Mouse (Mus musculus): ENCODE data around the gene 1700001C02Rik.

The 1700001C02Rik gene

DNA sequence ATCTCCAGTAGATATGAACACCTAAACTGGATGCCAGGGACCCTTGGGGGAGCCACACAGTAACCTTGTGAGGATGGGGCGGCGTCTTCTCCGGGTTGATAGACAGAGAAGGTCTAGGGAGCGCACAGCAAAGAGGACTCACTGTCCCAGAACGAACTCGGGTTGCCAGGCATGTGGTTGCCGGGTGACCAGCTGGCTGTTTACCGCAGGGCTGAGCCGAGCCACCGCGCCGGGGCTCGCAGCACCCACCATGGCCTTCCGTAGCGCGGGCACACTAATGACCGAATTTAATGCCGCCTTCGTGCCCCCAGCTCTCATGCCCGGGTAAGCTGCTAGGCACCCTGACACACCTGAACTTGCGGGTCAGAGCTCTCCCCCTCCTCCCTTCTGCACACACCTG is at the start of gene 1700001C02Rik:
TSS of gene 1700001C02Rik (plus strand) at position 187 of the 400 bp plus-strand sequence.
- peak; percentile 47 for DNase-seq

DNA sequence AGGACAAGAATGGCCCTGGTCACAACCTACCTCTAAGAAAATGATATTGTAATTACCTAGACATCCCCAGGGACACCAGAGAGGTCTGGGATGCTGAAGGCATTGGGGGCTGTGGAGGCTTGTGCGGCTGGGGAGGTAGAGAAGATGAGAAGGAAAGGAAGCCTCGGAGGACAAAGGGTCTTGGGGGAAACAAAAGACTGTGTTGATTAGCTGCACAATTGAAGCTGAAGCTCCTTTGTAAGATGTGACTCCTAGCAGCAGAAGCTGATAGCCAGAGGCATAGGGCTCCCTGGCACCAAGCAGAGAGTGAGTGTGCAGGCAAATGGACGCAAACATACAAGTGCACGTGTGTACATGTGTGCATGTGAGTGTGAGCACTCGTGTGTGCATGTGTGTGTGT is 49.2 kb upstream of the 1700001C02Rik start:
- peak; percentile 30 for DNase-seq

DNA sequence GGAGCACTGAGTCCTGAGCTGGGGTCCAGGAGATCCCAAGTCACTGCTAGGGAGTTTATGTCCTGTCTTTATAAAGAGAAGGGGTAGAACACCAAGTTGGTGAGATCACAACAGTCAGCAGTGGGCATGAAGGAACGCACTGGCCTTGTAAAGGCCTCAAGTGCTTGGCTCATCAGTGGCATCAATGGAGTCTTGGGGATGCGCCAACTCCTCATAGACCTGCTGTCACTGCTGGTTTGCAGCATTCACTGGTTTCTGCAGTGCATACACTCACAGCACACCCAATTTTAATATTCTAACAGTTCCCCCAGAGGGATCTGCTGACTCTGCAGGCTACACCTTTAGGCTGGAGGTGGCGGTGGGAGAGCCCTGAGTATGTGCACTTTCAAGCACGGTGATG is 42.7 kb upstream of the 1700001C02Rik start:
- DNase-seq = no peak

DNA sequence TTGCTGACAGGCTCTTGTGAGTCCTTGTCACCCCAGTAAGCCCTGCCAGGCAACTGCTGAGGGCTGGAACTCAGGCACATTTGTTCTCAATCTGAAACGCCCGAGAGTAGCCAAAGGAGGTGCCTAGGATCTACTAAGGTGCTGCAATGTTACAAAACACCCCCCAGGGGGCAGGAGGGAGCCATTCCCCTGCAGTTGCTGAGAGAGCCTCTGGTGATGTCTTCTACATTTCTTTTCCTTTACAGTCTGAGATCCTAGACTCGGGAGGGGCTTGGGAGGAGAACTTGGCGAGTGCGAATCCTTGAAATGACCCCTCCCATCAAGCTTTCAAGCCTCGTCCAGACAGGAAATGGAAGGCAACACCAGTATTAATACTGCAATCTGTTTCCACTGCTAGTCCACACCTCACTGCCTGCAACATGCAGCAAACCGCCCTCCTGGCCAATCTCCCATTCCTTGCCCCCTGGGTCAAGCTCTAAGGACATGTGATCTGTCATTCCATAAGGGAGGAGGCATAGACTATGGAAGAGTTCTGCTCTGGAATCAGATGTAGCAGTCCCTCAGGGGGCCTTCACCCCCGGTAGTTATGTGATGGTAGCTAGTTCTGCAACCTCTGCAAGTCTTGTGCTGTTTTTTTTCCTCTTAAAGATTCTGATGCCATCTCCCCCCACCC is 42.1 kb upstream of the 1700001C02Rik start:
- DNase-seq = peak; percentile 64

DNA sequence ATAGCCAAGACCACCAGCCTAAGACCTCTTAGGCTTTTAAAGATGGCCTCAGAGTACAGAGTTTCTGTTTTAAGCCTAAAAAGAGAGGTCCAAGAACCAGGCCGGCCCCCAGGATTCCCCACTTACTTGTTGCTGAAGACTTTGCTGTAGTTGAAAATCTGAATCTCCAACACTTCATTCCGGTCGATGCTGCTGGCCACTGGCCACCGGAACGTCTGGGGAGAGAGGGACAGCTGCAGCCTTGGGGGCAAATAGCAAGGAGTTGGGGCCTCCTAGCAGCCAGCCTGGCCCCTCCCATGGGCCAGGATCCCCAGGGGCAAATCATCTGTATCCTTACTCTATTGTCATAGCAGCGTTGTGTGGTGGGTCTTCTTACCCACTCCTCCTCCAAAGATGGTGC is 38.4 kb upstream of the 1700001C02Rik start:
- no peak for DNase-seq

DNA sequence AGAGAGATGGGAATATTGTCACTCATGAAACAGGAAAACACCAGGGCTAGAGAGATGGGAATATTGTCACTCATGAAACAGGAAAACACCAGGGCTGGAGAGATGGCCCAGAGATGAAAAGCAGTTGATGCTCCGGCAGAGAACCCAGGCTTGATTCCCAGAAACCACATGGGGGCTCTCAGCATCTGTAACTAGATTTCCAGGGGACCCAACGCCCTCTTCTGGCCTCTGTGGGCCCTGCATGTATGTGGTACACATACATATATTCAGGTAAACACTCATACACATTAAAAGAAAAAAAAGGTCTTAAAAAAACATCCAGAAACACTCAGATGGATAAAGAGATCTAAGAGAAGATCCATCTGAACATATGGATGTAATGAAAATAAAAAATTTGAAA is 26.9 kb upstream of the 1700001C02Rik start:
- no peak for DNase-seq

DNA sequence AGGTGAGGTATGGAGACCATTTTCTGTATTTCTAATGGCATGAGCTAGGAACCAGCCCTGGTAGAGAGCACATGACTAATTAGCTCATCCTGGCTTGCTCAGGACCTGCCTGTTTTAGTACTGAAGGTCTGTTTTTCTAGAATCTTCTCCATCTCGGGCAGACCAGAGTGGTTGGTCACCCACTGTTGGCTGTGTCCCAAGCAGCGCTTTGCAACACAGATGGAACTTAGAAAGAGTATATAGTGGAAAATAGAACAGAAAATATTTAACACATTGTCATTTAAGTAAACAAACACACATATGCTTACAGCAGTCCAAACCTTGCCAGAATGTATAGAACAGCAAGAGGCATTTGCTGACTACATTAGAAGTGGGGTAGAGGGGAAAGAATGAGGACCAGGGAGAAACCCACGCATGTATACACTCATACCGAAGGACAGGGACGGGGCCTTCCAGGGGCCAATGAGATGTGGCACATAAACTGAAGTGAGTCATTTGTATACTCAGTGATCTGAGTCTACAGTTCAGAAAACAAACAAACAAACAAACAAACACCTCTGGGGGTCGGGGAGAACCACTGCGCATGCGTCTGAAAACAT is 25.4 kb upstream of the 1700001C02Rik start:
- no peak for DNase-seq

DNA sequence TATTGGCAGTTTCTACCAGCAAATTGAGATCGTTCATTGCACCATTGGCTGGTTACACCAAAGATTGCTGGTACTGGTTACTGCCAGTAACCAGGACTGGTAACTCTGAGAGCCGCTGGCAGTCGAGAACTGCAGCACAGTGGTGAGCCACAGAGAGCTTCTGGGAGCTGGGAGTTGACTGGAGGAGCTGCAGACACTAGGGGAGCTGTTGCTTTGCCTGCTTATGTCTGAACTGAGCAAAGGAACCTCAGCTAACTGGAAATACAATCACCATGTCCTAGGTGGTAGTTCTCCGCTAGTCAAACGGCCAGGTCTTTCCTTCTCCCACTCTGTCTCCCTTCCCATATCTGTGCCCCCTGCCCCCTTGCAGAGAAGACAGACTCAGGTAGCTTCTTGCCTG is 23.7 kb upstream of the 1700001C02Rik start:
- peak; percentile 15 for DNase-seq

DNA sequence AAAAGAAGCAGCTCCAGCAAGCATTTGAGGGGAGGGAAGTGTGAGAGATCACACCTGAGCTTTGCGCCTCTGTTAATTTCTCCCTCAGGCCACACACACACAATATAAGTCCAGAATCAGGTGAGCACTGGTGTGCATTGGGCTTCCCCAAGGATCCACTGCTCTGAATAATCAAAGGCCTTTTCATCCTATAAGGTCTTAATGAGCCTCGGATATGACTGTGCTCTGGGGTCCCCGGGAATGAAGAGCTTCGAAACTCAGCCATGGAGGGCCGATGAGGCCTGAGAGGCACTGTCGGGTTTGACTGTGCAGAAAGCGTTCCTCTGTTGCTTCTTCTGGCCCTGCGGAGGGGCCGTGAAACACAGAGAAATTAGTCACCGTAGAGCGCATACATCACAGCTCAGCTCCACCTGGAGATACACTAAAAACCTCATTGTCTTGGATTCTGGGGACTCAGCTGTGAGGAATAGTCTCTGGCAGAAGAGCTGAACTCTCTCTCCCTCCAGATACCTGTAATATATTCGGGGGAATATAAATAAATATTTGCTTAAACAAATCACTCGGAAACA is 21.4 kb upstream of the 1700001C02Rik start:
- no peak for DNase-seq

DNA sequence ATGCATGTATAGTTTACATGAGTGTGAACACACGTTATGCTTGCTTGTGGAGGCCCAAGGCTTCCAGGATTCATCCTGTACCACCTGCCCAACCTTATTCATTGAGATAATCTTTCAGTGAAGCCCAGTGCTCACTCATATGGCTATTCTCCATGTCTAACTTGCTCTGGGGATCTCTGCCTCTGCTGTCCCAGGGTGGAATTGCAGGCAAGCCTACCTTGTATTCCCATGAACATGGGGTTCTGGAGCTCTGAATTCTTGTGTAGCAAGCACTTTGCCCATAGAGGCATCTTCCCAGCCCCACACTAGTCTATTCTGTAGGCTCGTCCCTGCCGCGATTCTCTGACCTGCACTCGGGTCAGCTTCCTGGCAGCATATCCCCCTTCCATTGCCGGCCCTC is 9.8 kb upstream of the 1700001C02Rik start:
- DNase-seq = no peak

DNA sequence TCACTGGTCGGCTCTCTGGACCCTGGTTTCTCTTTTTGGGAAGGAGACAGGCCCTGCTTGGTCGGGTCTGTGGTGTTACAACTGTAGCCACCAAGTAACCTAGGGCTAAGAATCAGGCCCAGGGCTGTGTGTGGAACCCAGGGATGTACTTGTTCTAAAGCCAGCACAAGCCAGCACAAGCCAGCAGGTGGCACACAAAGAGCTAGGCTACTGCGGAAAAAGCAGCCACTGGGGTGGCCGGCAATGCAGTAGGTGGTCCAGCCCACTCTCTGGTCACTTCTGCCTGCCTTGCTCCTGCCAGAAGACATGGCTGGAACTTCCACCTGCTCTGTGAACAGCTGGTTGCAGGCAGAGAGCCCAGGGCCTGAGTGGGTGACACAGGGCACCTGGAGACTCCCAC is 5.7 kb upstream of the 1700001C02Rik start:
- DNase-seq = no peak

DNA sequence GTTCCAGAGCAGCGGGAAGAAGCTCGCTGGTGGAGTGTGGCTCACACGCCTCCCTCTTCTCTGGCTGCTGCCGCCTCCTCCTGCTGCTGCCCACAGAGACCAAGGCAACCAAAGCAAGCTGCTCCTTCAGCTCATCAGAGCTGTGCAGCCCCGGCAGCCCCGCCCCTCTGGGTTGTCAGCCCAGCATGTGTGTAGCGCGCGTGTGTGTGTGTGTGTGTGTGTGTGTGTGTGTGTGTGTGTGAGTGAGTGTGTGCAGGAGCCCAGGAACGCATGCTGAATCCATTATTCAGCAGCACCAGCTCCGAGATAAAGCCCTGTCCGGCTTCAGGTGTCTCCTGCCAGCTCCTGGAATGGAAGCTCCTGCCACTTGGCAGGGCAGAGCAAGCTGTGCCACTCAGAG is 4.0 kb upstream of the 1700001C02Rik start, which contains the start of gene Otof:
TSS of gene Otof (minus strand) at position 112 of the 400 bp plus-strand sequence.
- DNase-seq = peak; percentile 74

DNA sequence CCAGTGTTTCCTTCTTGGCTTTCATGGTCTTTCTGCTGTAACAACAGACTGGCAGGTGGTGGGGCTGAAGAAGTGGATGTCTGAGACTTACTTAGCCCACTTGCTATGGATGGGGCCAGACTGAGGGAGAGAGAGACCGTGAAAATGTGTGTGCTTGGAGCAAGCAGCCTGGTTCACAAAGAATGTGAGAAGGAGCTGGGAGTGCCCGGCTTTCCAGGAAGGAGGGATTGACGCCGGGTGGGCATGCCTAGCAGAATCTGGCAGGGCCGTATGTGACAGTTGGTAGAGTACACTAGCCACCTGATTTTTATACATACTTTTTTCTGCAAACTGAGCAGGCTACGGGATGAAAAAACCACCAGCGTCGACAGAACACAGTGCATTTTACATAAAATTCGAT is 468 bp downstream of the 1700001C02Rik start:
- DNase-seq = no peak

DNA sequence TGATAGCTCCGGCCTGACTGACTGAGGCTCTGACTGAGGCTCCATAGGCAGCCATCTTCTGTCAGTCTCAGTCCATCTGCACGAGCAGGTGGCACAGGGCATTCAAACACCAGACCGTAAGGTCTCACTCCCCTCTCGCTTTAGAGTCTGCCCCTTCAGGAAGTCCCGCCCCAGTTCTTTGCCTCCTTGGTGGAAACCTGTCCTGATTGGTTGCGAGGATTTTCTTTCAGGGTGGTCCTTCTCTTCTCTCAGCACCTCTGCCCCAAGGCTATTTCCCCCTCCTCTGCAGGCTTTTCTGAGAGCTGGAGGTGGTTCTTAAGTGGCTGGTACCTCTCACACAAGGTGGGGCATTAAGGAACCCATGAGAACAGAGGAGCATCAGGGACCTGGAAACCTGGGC is 4.6 kb downstream of the 1700001C02Rik start:
- DNase-seq = peak; percentile 22

DNA sequence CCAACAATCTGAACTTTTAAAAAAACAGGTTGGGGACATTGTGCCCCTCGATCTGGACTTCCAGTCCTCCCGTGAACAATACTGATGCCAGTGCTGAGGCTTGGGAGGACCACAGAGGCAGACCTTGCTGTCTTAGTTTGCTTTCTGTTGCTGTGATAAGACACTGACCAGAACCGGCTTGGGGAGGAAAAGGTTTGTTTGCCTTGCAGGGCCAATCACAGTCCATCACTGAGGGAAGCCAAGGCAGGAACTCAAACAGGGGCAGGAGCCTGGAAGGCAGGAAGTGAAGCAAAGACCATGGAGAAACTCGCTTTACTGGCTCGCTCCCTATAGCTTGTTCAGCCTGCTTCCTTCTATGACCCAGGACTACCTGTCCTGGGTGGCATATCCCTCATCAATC is 6.3 kb downstream of the 1700001C02Rik start:
- no peak for DNase-seq

DNA sequence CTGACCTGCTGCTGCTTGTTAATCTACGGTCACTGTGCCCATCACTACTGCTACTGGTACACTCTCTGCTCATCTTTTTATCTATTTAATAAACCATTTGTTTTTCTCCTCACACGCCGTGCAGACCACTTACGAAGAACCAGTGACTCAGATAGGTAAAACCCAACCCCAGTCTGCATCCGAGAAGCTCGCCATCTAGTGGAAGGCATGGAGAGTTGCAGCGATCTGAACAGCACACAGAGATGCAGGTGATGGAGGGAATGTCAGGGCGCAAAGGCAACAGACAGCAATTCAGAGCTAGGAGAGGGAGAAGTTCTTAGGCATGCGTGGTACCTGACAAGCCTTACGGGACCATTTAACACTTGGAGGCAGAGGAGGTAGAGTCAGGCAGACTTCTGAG is 10.7 kb downstream of the 1700001C02Rik start:
- DNase-seq = peak; percentile 62

DNA sequence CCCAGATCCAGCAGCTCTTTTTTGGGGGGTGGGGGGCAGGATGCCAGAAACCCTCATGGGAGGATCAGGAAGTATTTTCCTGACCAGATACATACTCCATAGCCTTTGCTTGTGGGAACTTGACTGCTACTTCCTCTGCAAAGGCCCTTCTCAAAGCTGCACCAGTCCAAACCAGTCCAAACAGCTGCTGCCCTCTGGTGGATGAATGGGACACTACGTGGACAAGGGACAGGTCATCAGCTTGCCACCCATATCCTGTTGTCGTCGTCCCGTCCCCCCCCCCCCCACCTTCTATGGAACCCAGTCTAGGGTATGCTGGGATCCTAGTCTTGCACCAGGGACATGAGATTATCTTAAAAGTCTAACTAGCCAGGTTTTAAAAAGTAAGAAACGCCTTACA is 16.5 kb downstream of the 1700001C02Rik start:
- DNase-seq = peak; percentile 85

DNA sequence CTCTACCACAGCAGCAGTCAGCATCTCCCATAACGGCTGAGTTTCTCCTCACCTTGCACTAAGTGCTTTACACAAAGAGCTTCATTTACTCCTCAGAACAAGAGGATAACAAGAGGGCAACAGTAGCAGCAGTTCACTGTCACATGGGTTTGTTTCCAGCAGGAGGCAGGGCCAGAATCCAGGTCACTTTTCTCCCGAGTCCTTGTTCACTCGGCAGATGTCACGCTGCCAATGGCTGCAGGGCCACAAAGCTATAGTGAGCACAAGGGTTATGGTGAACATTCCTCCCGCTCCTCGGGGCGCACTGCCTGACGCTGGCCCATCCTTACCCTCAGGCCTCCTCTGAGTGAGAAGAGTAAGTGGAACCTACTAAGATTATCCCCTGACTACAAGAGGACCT is 17.7 kb downstream of the 1700001C02Rik start:
- peak; percentile 46 for DNase-seq

DNA sequence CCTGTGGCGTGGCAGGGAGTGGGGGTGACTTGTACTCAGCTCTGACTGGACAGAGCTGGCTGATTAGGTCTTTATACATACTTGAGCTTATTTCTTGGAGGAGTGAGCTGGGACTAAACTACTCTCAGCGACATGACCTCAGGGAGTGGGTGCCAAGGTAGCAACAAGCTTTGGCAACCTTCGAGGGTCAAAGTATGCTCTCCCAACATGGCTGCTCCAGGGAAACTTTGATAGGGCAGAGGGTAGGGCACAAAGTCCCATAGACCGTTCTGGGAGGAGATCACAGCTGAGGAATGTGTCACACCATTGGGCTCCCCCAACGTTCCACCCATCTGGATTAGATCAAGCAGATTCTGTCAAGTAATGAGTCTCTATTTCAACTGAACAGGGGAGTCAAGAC is 18.7 kb downstream of the 1700001C02Rik start:
- no peak for DNase-seq

DNA sequence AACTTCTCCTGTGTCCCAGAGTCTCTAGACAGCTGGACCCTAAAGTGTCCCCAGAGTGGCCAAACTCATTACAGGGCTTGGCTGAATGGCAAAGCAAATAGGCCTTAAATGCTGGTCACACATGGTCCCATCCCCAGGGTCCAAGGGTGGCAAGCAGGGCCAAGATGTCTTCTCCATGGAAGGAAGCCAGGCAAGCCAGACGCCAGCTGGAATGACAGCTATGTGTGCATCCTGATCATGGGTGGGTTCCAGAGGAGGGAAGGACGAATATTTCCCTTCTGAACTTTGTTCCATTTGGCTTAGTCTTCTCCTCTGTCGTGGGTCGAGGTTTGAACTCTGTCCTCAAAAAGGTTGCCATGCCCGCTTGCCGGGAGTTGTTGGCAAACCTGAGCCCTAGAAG is 19.3 kb downstream of the 1700001C02Rik start:
- DNase-seq = no peak

DNA sequence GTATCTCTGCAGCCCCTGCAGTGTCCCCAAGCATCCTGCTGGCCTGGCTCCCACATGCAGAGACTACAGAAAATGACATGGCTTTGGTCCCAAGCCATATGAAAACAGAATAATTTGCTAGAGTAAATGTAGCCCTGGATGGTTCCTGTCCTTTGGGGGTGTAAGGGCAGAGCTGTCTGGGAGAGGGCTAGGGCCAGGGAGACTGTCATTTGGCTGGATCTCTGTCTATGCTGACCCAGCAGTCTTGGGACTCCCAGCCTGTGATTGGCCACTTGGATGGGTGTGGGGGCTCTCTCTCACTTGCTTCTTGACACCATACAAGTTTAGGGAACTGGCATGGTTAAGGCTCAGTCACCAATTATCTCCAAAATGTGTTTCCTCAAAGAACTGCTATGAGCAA is 24.4 kb downstream of the 1700001C02Rik start:
- DNase-seq = no peak

DNA sequence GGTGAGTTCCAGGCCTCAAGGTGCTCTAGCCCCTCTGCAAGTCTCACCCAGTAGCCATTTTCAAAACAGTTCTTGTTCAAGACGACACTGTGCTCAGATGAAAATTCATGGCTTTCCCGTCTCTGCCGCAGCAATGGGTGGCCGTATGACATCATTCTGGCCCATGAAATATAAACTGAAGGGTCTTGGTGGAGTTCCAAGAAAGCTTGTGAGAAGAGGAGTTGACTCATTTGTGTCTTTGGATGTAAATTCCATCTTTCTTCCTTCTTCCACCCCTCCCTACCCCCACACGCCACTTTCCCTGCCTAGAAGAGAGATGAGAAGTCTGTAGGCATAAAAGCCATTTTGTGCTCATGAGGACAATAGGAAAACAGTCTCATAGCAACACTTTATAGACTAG is 25.0 kb downstream of the 1700001C02Rik start:
- DNase-seq = no peak

DNA sequence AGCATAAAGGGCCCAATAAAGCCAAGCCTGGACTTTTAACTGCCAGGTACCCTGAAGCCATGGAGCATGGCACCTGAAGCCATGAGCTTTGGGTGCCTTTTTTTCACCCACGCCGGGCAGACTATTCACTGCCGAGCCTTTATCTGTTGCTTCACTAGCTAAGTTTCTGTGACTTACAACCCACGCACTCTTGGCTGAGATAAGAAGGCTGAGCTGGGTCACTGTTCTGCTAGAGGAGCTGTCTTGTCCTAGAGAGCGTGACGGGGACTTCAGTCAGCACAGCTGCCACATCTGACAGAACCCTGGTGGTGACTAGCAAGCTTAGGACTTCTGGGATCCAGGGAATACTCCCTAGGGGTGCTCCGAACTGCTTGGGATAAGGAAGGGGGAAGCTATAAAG is 27.9 kb downstream of the 1700001C02Rik start:
- no peak for DNase-seq

DNA sequence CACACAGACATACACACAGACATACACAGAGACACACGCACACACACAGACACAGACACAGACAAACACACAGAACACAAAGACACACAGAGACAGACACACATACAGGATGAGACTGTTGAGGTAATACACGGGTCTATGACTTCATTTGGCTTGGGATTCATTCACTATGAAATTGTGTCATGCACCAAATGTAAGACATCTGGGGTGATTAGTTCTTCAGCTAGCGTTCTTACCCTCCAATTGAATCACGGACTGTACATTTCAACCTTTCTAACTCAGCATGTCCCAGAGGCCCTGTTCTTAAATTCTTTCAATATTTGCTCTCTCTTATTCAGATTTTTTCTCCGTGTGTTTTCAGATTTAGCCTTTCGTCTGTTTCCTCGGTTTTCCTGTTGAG is 28.8 kb downstream of the 1700001C02Rik start:
- DNase-seq = no peak

DNA sequence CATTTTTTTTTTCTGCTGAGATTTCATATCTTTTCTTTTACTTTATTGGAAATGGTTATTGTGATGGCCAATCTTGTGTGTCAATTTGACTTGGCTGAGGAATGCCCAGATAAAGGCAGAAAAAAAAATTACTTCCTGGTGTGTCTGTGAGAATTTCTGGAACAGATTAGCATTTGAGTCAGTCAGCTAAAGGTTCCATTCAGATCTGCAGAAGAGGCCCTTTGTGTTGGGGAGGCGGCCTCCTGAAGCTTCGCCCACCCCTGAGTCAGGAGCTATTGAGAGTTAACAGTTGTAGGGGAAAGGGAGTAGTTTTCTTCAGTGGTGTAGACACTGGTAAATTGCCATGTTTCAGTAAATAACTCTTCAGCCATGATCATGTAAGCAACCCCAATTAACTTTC is 29.4 kb downstream of the 1700001C02Rik start:
- DNase-seq = no peak
